Mouse (Mus musculus): ENCODE data around the gene Tob1. TPM values are rescaled to one million over a fixed set of nuclear protein-coding genes. Genes with fewer than 3 reads are reported as not detected.

Gene Tob1
- polyA plus RNA-seq, 1 experiment from 2014 or later: 45.5 TPM

GRCm38 (mm10) chr11:94177841-94178585 lies 33.2 kb upstream of the Tob1 start:
- Histone ChIP-seq H3K27me3 (no peaks in the 10 kb centered on the region), H3K4me2 (no peak overlapping the region), H3K4me3 (no peak overlapping the region), H3K9me3 (replicated peaks) (no peaks in the 10 kb centered on the region), H3K9ac (no peak overlapping the region), H3K27ac (no peak overlapping the region), H3K4me1 (replicated peaks) (peaks cover 20% of the 10 kb centered on the region), H3K36me3 (no peaks in the 10 kb centered on the region)
- no peak for ATAC-seq (replicated peaks; ENCODE audit: insufficient number of reproducible peaks, insufficient read depth, low FRiP score, low read depth)
- 61% methylated on average over 15 of the region's 15 CpGs for WGBS

GRCm38 (mm10) chr11:94179768-94180167 lies 31.5 kb upstream of the Tob1 start:
- Histone ChIP-seq H3K27me3 (no peaks in the 10 kb centered on the region), H3K9me3 (replicated peaks) (no peaks in the 10 kb centered on the region), H3K4me2 (no peak overlapping the region), H3K4me1 (replicated peaks) (peaks cover 20% of the 10 kb centered on the region), H3K4me3 (no peak overlapping the region), H3K36me3 (no peaks in the 10 kb centered on the region), H3K9ac (no peak overlapping the region), H3K27ac (no peak overlapping the region)
- ATAC-seq (replicated peaks; ENCODE audit: insufficient number of reproducible peaks, insufficient read depth, low FRiP score, low read depth): no peak
- WGBS: 27% methylated on average over 1 of the region's 1 CpGs

GRCm38 (mm10) chr11:94180194-94180593 lies 31.1 kb upstream of the Tob1 start:
- no peak for ATAC-seq (replicated peaks; ENCODE audit: insufficient number of reproducible peaks, insufficient read depth, low FRiP score, low read depth)

GRCm38 (mm10) chr11:94181694-94182093 lies 29.6 kb upstream of the Tob1 start:
- Histone ChIP-seq H3K4me1 (replicated peaks) (peaks cover 9% of the 10 kb centered on the region; the same call in 1 of the 2 replicates), H3K9ac (no peak overlapping the region), H3K4me2 (no peak overlapping the region), H3K9me3 (replicated peaks) (no peaks in the 10 kb centered on the region), H3K27me3 (no peaks in the 10 kb centered on the region), H3K4me3 (no peak overlapping the region), H3K36me3 (no peaks in the 10 kb centered on the region), H3K27ac (no peak overlapping the region)
- 86% methylated on average over 8 of the region's 8 CpGs for WGBS
- no peak for ATAC-seq (replicated peaks; ENCODE audit: insufficient number of reproducible peaks, insufficient read depth, low FRiP score, low read depth)

More at GRCm38 (mm10) chr11:94180194-94180593, 31.1 kb upstream of the Tob1 start:
- no peaks in the 10 kb centered on the region for H3K27me3 ChIP-seq
- WGBS: 44% methylated on average over 4 of the region's 4 CpGs
- peaks cover 18% of the 10 kb centered on the region for H3K4me1 ChIP-seq (replicated peaks)
- no peak overlapping the region for H3K9ac ChIP-seq
- H3K4me2 ChIP-seq: no peak overlapping the region
- H3K27ac ChIP-seq: no peak overlapping the region
- H3K36me3 ChIP-seq: no peaks in the 10 kb centered on the region
- H3K4me3 ChIP-seq: no peak overlapping the region
- H3K9me3 ChIP-seq (replicated peaks): no peaks in the 10 kb centered on the region

- WGBS: 93% methylated on average over 4 of the region's 4 CpGs
- peaks cover 9% of the 10 kb centered on the region; the same call in 1 of the 2 replicates for H3K4me1 ChIP-seq (replicated peaks)
- no peaks in the 10 kb centered on the region for H3K36me3 ChIP-seq
- no peak overlapping the region for H3K9ac ChIP-seq
- no peaks in the 10 kb centered on the region for H3K27me3 ChIP-seq
- H3K4me3 ChIP-seq: no peak overlapping the region
- H3K4me2 ChIP-seq: no peak overlapping the region
- no peak for ATAC-seq (replicated peaks; ENCODE audit: insufficient number of reproducible peaks, insufficient read depth, low FRiP score, low read depth)
- no peaks in the 10 kb centered on the region for H3K9me3 ChIP-seq (replicated peaks)
- no peak overlapping the region for H3K27ac ChIP-seq
Observed at GRCm38 (mm10) chr11:94182711-94183110, 28.5 kb upstream of the Tob1 start.

- no peaks in the 10 kb centered on the region for H3K27me3 ChIP-seq
- ATAC-seq (replicated peaks; ENCODE audit: insufficient number of reproducible peaks, insufficient read depth, low FRiP score, low read depth): no peak
- no peak overlapping the region for H3K27ac ChIP-seq
- H3K9ac ChIP-seq: no peak overlapping the region
- 75% methylated on average over 5 of the region's 5 CpGs for WGBS
- H3K36me3 ChIP-seq: no peaks in the 10 kb centered on the region
- no peaks in the 10 kb centered on the region for H3K9me3 ChIP-seq (replicated peaks)
- no peak overlapping the region for H3K4me2 ChIP-seq
- no peak overlapping the region for H3K4me3 ChIP-seq
- H3K4me1 ChIP-seq (replicated peaks): peaks cover 7% of the 10 kb centered on the region; the same call in 1 of the 2 replicates
Observed at GRCm38 (mm10) chr11:94183120-94183519, 28.1 kb upstream of the Tob1 start.

GRCm38 (mm10) chr11:94183671-94184070 lies 27.6 kb upstream of the Tob1 start:
- no peak for ATAC-seq (replicated peaks; ENCODE audit: insufficient number of reproducible peaks, insufficient read depth, low FRiP score, low read depth)
- H3K27me3 ChIP-seq: no peaks in the 10 kb centered on the region
- 78% methylated on average over 2 of the region's 2 CpGs for WGBS
- no peaks in the 10 kb centered on the region for H3K36me3 ChIP-seq
- no peaks in the 10 kb centered on the region for H3K9me3 ChIP-seq (replicated peaks)
- no peak overlapping the region for H3K4me3 ChIP-seq
- no peak overlapping the region for H3K4me2 ChIP-seq
- H3K9ac ChIP-seq: no peak overlapping the region
- no peak overlapping the region for H3K27ac ChIP-seq
- H3K4me1 ChIP-seq (replicated peaks): 0 out of 2 replicates have a peak, but pooled peaks cover 3% of the 10 kb centered on the region

GRCm38 (mm10) chr11:94189579-94189978 lies 21.7 kb upstream of the Tob1 start:
- ATAC-seq (replicated peaks; ENCODE audit: insufficient number of reproducible peaks, insufficient read depth, low FRiP score, low read depth): 0 out of 2 replicates have a peak, but pooled peaks have one; percentile 22
- Histone ChIP-seq H3K27ac (no peak overlapping the region), H3K9ac (no peak overlapping the region), H3K36me3 (no peaks in the 10 kb centered on the region), H3K4me2 (no peak overlapping the region), H3K9me3 (replicated peaks) (no peaks in the 10 kb centered on the region), H3K4me3 (no peak overlapping the region), H3K27me3 (no peaks in the 10 kb centered on the region), H3K4me1 (replicated peaks) (peaks cover 8% of the 10 kb centered on the region)
- 26% methylated on average over 10 of the region's 10 CpGs for WGBS

- no peak overlapping the region for H3K9ac ChIP-seq
- H3K36me3 ChIP-seq: no peaks in the 10 kb centered on the region
- no peak for ATAC-seq (replicated peaks; ENCODE audit: insufficient number of reproducible peaks, insufficient read depth, low FRiP score, low read depth)
- peaks cover 8% of the 10 kb centered on the region for H3K4me1 ChIP-seq (replicated peaks)
- no peak overlapping the region for H3K4me3 ChIP-seq
- H3K27me3 ChIP-seq: no peaks in the 10 kb centered on the region
- no peak overlapping the region for H3K27ac ChIP-seq
- H3K9me3 ChIP-seq (replicated peaks): no peaks in the 10 kb centered on the region
- no peak overlapping the region for H3K4me2 ChIP-seq
- WGBS: 85% methylated on average over 5 of the region's 5 CpGs
Observed at GRCm38 (mm10) chr11:94190665-94191064, 20.6 kb upstream of the Tob1 start.

- Histone ChIP-seq H3K27ac (no peak overlapping the region), H3K4me1 (replicated peaks) (peaks cover 11% of the 10 kb centered on the region), H3K9ac (no peak overlapping the region), H3K4me3 (no peak overlapping the region), H3K4me2 (no peak overlapping the region), H3K27me3 (no peaks in the 10 kb centered on the region), H3K36me3 (no peaks in the 10 kb centered on the region), H3K9me3 (replicated peaks) (no peaks in the 10 kb centered on the region)
- no peak for ATAC-seq (replicated peaks; ENCODE audit: insufficient number of reproducible peaks, insufficient read depth, low FRiP score, low read depth)
- WGBS: 49% methylated on average over 2 of the region's 2 CpGs
Observed at GRCm38 (mm10) chr11:94193109-94193508, 18.1 kb upstream of the Tob1 start.

- no peaks in the 10 kb centered on the region for H3K9me3 ChIP-seq (replicated peaks)
- H3K27ac ChIP-seq: no peak overlapping the region
- no peak for ATAC-seq (replicated peaks; ENCODE audit: insufficient number of reproducible peaks, insufficient read depth, low FRiP score, low read depth)
- H3K27me3 ChIP-seq: no peaks in the 10 kb centered on the region
- no peaks in the 10 kb centered on the region for H3K36me3 ChIP-seq
- H3K4me1 ChIP-seq (replicated peaks): 0 out of 2 replicates have a peak, but pooled peaks cover 6% of the 10 kb centered on the region
- no peak overlapping the region for H3K4me3 ChIP-seq
- 73% methylated on average over 3 of the region's 3 CpGs for WGBS
- no peak overlapping the region for H3K4me2 ChIP-seq
- no peak overlapping the region for H3K9ac ChIP-seq
Observed at GRCm38 (mm10) chr11:94196311-94196710, 14.9 kb upstream of the Tob1 start.
